Mouse (Mus musculus): ENCODE results near the gene Hdgf.
"Not testable (repeated sequence)": the region's sequence is repeated elsewhere in the genome, so short reads cannot be mapped to it uniquely, and the experiment has no call there.

The Hdgf gene

DNA sequence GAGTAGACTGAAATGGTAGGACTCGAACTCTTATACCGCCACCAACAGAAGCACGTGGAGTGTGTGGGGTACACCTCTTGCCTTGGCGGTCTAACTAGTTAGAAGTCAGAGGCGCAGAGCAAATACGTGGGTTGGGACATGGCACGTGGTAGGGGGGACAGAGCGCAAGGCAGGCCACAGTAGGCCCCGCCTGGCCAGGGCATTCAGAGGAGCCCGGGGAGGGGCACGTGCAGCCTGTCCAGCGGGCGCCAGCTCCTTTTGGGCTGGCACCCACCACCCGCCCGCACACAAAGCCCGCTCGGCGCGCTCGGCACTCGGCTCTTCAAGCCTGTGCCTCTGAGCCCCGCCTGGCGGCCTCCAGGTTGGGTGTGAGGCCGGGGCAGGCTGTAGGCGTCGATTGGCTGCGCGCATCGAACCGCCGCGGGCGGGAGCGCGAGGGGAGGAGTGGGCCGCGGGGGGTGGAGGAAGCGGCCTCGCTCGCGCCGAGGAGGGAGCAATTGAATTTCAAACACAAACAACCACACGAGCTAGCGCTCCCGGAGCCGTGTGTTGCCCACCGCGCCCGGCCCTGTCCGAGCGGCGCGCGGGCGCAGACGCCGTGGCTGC, at the start of gene Hdgf:
Hdgf (plus strand) TSS at position 442 of the 606 bp plus-strand sequence.
- peak; percentile 96 for DNase-seq (ENCODE audit: extremely low spot score)

- DNase-seq (ENCODE audit: extremely low spot score), result no peak
Observed at GRCm38 (mm10) chr3:87857666-87858065, 48.5 kb upstream of the Hdgf start.

DNA sequence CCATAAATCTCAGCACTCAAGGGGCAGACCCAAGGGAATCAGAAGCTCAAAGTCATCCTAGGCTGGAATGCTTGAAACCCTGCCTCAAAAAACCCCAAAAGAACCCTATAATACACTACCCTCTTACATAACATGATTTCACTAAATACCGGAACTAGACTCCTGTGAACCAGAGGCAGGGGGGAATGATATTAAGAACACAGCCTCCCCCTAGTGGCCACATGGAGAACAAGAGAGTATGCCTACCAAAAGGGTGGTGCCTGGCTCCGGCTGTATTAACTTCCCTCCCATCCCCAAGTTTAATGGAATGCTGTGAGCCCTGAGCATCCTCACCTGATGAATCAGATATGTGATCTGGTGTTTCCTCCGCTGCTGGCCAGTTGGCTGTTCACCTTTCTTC, 46.3 kb upstream of the Hdgf start:
- peak; percentile 49 for DNase-seq (ENCODE audit: extremely low spot score)

GRCm38 (mm10) chr3:87864111-87864510, 42.0 kb upstream of the Hdgf start:
- DNase-seq (ENCODE audit: extremely low spot score), result not testable (repeated sequence)

GRCm38 (mm10) chr3:87877730-87878129, 28.4 kb upstream of the Hdgf start:
- DNase-seq (ENCODE audit: extremely low spot score), result no peak

DNA sequence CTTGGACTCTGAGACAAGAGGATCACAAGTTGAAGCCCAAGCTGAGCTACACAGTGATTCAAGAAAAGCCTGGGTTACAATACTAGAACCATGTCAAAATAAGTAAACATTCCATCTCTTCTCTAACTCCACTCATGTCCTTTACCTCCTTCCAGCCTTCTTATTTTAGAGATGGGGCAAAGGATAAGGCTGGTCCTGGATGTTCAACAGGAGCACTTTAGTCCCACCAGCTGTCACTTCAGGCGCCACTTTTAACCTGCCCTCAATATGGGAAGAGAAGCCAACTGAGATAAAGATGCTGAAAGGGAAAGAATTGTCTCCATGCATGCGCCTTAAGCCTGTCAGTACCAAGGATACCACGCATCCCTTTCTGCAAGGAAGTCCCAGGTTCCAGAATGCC, 21.8 kb upstream of the Hdgf start:
- no peak for DNase-seq (ENCODE audit: extremely low spot score)

DNA sequence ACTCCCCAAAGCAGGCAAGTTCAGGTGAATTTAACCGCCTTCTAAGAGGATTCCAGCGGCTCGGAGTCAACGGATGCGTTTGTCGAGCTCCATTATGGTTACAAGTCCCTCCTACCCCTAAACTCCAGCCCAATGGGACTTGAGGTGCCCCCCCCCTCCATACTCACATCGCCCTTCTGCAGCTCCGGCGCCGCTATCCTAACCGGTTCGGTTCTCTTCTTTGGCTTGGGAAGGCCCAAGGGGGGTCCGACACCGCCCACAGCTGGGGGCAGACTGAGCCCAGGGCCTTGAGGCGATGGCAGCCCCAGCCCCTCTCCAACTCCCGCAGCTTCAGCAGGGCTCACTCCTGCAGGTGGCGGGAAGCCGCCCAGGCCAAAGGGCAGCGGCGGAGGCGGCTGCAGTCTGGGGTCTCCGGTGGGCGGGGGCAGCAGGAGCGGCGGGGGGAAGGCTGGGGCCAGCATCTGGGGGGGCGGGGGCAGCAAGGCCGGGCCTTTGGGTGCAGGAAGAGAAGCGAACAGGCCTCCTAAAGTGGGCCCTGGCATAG, 21.3 kb upstream of the Hdgf start:
- DNase-seq (ENCODE audit: extremely low spot score), result peak; percentile 77

GRCm38 (mm10) chr3:87885281-87886003, 20.7 kb upstream of the Hdgf start, which contains the start of gene Prcc:
Gene Prcc (minus strand): TSS chr3:87885608.
- DNase-seq (ENCODE audit: extremely low spot score), result peak; percentile 91

GRCm38 (mm10) chr3:87886004-87886365, 20.1 kb upstream of the Hdgf start:
- DNase-seq (ENCODE audit: extremely low spot score), result no peak

DNA sequence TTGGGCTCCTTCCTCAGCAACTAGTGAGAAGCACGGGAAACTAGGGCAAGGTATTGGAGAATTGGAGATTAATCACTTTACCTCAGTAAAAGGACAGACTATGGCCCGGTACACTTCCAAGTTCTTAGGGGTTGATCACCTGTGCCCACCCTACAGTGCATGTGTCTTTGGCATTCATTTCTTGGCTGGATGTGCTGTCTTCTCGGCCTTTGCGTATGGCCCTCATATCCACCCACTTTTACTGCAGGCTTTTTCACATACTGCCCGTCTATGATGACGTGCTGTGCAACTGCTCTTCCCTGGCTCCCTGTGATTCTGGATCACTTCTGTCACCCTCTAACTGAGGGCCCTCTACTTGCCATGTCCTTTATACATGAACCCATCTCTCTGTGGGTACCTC, 19.7 kb upstream of the Hdgf start:
- no peak for DNase-seq (ENCODE audit: extremely low spot score)

DNA sequence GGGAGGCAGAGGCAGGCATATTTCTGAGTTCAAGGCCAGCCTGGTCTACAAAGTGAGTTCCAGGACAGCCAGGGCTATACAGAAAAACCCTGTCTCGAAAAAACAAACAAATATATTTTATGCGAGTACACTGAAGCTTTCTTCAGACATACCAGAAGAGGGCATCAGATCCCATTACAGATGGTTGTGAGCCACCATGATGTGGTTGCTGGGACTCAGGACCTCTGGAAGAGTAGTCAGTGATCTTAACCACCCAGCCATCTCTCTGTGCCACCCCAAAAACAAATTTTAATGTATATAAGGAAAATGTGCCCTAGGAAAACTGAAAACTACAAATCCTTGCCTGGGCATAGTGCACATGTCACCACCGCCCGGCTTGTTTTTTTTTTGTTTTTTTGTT, 18.7 kb upstream of the Hdgf start:
- DNase-seq (ENCODE audit: extremely low spot score), result not testable (repeated sequence)

DNA sequence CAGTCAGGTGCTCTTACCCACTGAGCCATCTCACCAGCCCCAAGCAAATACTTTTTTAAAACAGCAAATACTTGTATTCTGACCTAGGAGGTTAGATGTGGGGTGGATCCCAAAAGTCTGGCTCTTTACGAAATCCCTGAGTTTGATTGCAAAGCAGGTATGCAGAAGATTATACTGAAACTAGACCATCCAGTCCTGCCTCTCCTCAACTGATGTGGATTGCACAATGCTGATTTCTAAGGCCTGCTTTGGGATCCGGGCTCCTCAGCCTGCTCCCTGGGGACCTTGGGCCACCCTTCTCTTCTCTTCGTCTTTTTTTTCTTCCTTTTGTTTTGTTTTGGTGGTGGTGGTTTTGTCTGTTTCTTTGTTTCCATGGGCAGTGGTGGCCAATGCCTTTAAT, 14.6 kb upstream of the Hdgf start:
- no peak for DNase-seq (ENCODE audit: extremely low spot score)

DNA sequence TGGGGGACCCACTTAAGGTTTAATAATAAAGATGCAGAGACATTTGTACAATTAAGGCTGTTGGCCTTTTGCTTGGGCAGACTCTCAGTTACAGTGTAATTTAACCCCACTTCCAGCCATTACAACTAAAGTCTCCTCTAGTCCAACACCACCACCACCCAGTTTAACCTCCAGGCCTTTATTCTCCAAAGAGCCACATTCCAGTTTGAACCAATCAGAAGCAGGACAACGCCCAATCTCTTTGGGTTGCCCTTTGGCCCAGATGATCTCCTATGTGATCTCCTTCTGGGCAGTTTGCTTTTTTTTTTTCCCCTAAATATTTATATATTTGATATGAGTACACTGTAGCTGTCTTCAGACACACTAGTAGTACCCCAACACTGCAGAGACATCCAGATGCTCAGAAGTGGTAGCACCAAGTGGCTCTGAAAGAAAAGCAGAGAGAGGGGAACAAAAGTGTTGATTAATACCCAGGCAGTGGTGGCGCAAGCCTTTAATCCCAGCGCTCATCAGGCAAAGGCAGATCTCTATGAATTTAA, 12.7 kb upstream of the Hdgf start:
- no peak for DNase-seq (ENCODE audit: extremely low spot score)

DNA sequence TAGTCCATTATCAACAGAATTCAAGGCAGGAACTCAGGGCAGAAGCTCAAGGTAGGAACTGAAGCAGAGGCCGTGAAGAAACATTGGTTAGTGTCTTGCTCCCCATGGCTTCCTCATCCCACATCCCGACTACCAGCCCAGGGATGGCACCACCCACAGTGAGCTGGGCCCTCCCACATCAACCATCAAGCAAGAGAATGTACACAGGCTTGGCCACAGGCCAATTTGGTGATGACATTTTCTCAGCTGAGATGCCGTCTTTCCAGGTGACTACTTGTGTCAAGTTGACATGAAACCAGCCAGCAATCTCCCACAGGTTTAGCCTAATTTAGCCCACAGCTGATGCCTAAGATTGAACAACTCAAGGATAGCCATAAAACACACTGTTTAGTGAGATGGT, 6.9 kb upstream of the Hdgf start:
- DNase-seq (ENCODE audit: extremely low spot score), result no peak

DNA sequence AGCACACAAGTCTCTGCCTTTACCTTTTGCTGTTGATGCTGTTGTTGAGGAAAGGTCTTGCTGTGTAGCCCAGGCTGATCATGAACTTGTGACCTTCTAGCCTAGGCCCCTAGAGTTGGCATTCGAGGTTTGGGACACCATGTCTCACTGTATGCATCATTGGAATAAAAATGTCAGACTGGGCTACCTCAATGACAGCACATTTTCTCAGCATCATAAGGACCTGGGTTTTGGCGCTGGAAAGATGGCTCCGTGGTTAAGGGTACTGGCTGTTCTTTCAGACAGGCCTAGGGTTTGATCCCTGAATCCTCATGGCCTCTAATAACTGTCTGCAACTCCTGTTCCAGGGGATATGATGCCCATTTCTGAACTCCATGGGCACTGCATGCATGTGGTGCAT, 6.3 kb upstream of the Hdgf start:
- DNase-seq (ENCODE audit: extremely low spot score), result no peak

DNA sequence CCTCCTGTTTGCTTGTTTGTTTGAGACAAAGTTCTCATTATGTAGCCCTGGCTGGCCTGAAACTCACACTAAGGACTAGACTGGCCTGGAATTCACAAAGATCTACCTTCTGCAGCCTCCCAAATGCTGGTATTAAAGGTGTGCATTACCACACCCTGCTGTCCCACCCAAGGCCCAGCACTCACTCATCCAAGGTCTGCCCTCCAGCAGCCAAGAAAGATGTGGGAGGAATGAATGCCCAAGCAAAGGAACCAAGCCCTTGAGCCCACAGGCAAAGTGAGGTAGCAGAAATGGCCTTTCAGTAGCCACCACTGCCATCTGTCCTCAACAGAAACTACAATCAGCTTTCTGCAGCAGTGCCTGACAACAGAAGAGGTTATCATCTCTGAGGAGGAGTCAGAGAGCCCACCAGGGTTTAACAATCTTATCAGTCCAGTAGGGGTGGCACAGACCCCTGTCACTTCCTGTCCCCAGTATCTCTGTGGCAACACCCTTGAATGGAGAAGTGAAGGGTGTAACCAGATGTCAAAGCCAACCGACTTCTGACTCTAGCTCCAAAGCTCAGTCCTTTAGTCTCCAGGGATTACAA, 5.0 kb upstream of the Hdgf start:
- DNase-seq (ENCODE audit: extremely low spot score), result no peak

GRCm38 (mm10) chr3:87901959-87902358, 4.2 kb upstream of the Hdgf start:
- DNase-seq (ENCODE audit: extremely low spot score), result not testable (repeated sequence)

- no peak for DNase-seq (ENCODE audit: extremely low spot score)
Observed at GRCm38 (mm10) chr3:87903821-87904220, 2.3 kb upstream of the Hdgf start.

DNA sequence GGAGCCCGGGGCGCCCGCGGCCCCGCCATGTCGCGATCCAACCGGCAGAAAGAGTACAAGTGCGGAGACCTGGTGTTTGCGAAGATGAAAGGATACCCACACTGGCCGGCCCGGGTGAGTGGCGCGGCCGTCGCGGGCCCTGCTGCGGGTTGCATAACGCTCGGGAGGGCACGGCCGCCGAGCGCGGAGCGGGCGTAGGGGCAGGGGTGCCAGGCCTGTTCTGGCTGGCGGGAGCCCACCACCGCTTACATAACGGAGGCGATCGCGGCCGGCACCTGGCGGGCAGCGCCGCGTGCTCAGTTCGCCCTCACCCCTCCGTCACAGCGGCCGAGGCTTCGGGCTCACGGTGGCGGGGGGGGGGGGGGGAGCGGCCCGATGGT, 470 bp downstream of the Hdgf start:
- DNase-seq (ENCODE audit: extremely low spot score), result peak; percentile 57

DNA sequence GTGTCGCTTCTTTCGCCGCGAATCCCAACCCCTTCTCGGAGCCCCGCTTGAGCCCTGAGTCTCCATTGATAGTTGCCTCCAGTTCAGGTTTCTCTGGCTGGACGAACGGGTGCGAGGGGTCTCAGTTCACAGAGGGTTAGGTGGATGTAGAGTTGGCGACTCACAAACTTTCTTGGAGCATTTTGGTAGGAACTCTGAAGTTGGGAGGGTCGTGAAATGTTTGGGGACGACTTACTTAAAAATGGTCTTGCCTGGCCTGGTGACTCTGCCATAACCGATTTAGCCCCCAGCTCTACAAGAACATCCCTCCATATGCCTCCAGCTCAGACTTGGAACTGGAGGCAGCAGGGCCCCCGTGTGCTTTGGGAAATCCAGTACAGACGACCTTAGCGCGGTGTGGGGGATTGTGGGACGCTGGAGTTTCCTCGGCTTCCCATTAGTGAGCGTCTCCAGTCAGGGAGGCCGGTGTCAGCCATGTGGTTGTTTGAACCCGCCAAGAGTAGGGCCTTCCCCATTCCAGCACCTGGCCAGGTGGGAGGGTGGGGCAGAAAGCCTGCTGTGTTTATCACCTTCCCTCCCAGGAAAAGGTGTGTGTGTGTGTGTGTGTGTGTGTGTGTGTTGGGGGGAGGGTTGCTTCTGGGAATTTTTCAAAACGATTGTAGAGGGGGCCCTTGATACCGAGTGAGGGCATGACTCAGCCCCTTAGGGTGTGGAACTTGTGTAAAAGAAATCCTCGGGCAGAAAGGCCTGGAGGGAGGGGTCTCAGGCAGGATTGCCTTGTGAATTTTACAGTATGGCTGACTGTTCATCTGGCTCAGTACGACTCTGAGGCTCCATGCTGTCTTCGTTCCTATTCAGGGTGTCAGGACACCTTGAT, 1.1 kb downstream of the Hdgf start:
- DNase-seq (ENCODE audit: extremely low spot score), result no peak

- no peak for DNase-seq (ENCODE audit: extremely low spot score)
Observed at GRCm38 (mm10) chr3:87907906-87908305, 1.8 kb downstream of the Hdgf start.

- no peak for DNase-seq (ENCODE audit: extremely low spot score)
Observed at GRCm38 (mm10) chr3:87909381-87909780, 3.3 kb downstream of the Hdgf start.
